In the genomic region with DNA sequence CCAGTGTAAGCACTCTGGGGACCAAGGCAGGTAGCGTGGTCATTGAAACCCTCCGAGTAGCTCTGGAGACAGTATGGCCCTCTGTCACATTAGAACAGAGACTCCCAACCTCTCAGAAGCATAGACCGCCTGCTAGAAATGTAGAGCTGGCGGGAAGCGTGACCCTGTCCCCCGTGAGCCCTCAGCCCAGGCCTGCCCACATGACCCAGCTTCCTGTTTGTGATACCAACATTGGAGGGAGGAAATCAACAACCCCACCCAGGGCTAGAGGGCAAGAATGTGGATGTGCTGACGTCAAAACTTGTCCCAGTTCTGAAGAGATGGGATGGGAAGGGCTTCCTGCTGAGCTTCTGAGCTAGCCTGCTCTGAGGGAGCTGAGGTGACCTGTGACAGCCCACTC, we compare ENCODE assay signal across 7 mouse cellular contexts. TPM values are rescaled to one million over a fixed set of nuclear protein-coding genes. Genes with fewer than 3 reads are reported as not detected.
A peak's percentile ranks its signal among the peaks of the same experiment; 100 is the strongest.
DNase-seq lines count a peak whose midpoint lies in the region; ATAC-seq lines count a peak whose summit lies in the region.

No protein-coding gene starts in this region.

- no peak overlapping the region; the same call in 1 of the 2 replicates for H3K27ac ChIP-seq in liver, embryonic 15.5 days (replicated peaks)
- no peak overlapping the region for H3K27ac ChIP-seq in midbrain, embryonic 10.5 days (replicated peaks)

- H3K4me1 ChIP-seq in liver, embryonic 15.5 days (replicated peaks) = peaks cover 6% of the 10 kb centered on the region; the same call in 1 of the 2 replicates
- H3K4me1 ChIP-seq in midbrain, embryonic 10.5 days = peaks cover 12% of the 10 kb centered on the region

- H3K9me3 ChIP-seq in liver, embryonic 15.5 days (replicated peaks) = no peaks in the 10 kb centered on the region
- no peaks in the 10 kb centered on the region for H3K9me3 ChIP-seq in midbrain, embryonic 10.5 days (replicated peaks)

- H3K4me3 ChIP-seq in liver, embryonic 15.5 days (replicated peaks) = no peak overlapping the region
- H3K4me3 ChIP-seq in midbrain, embryonic 10.5 days = no peak overlapping the region

- H3K9ac ChIP-seq in liver, embryonic 15.5 days = no peak overlapping the region

- no peaks in the 10 kb centered on the region for H3K36me3 ChIP-seq in liver, embryonic 15.5 days (replicated peaks)
- H3K36me3 ChIP-seq in midbrain, embryonic 10.5 days = no peaks in the 10 kb centered on the region

- intact Hi-C loops in heart, postnatal 25 days (cut with DNase I) = loop anchor here (5.0 kb wide), 2 partner anchors 317 to 422 kb away; a partner anchor contains a TSS

- H3K4me2 ChIP-seq in liver, embryonic 15.5 days = no peak overlapping the region

- DNase-seq in adrenal gland, adult 2 months = peak; percentile 84
- DNase-seq in adrenal gland, postnatal 36 days = peak; percentile 55 to 76
- DNase-seq in heart, postnatal 25 days (ENCODE audit: low spot score) = peak; percentile 77
- DNase-seq in natural killer cell, adult 2 months (ENCODE audit: low spot score in 2 of 2) = no peak
- DNase-seq in midbrain, embryonic 10.5 days (ENCODE audit: low spot score) = no peak

- peak; percentile 53 for ATAC-seq in liver, embryonic 15.5 days (ENCODE audit: insufficient read depth)
- no peak for ATAC-seq in activated CD4-positive, CD25-positive, alpha-beta regulatory T cell, adult 4 months

- no peaks in the 10 kb centered on the region; the same call in 1 of the 2 replicates for H3K27me3 ChIP-seq in liver, embryonic 15.5 days
- peaks cover 14% of the 10 kb centered on the region; the same call in 1 of the 2 replicates for H3K27me3 ChIP-seq in midbrain, embryonic 10.5 days (ENCODE audit: low read depth, poor library complexity, severe bottlenecking)

- WGBS in liver, embryonic 15.5 days (ENCODE audit: insufficient replicate concordance) = 45% methylated on average over 7 of the region's 7 CpGs
- 81% methylated on average over 7 of the region's 7 CpGs for WGBS in midbrain, embryonic 10.5 days

RNA-seq across cellular contexts. Expression of a gene that starts 50.3 kb away (rescaled TPM):
- 10 to 100 TPM; 31.7 to 48.5 TPM for total RNA-seq in adrenal gland, adult 2 months (2021)
- 142 and 152 TPM in 2 replicates for polyA plus RNA-seq in adrenal gland, adult 2 months (2012; rRNA removed)
- total RNA-seq in adrenal gland, postnatal 36 days (2021) = 10 to 100 TPM; 43.0 to 57.4 TPM
- total RNA-seq in heart, postnatal 25 days (2021) = 1 to 10 TPM; 4.7 to 6.3 TPM
- 0.03 and 0.05 TPM in 2 replicates for polyA plus RNA-seq in liver, embryonic 15.5 days (2015; fragmentation: Nextera tagmentation; extraction: Ambion mirVana)
- under 1 TPM; 0.33 to 0.57 TPM for polyA plus RNA-seq in activated CD4-positive, CD25-positive, alpha-beta regulatory T cell, adult 4 months (2017; shearing (Covaris generic))
- polyA plus RNA-seq in midbrain, embryonic 10.5 days (2016; fragmentation: Nextera tagmentation; extraction: Ambion mirVana) = 0.16 and 0.19 TPM in 2 replicates

Comparison
In these comparisons a context has a peak if more than half of its experiments do, and no peak if none do; other contexts are left out.
1. DNase-seq: peak in adrenal gland, adult 2 months (single experiment), adrenal gland, postnatal 36 days (2 of 2) and heart, postnatal 25 days (single experiment); none in natural killer cell, adult 2 months (0 of 2) and midbrain, embryonic 10.5 days (single experiment).
2. RNA of a gene that starts 50.3 kb away (polyA plus RNA-seq): 142 to 152 TPM in adrenal gland, adult 2 months; 0.33 to 0.57 TPM in activated CD4-positive, CD25-positive, alpha-beta regulatory T cell, adult 4 months, 0.16 to 0.19 TPM in midbrain, embryonic 10.5 days and 0.03 to 0.05 TPM in liver, embryonic 15.5 days; every median in the first group is over 10 times any median in the second.